Mouse (Mus musculus) heart, adult 11 months (tissue): ENCODE results near the gene Gys1.

Experiments used
- DNase-seq: peaks from one replicate; pipeline ENCODE4 v3.0.0; 2022

Gys1 gene

GRCm38 (mm10) chr7:45415636-45416035 is 19.0 kb upstream of the Gys1 start:
- DNase-seq = peak; percentile 79

GRCm38 (mm10) chr7:45417962-45418492 is 16.6 kb upstream of the Gys1 start:
- no peak for DNase-seq

- DNase-seq = no peak
Measured at GRCm38 (mm10) chr7:45419859-45420614, 14.6 kb upstream of the Gys1 start.

DNA sequence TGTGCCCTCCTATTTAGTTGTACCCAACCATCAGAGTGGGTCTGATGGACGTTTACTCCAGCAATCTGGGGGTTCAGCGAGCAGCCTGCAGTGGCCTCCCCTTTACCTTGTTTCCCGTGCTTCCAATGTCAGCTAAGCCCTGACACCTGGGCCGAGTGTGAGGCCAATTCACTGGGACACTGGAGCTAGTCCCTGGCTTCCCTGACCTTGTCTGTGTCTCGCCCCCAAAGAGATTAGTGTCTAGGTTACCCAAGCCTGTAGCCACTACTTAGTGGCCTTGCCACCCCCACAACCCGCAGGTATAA is 14.1 kb upstream of the Gys1 start, which contains the start of gene Lhb:
Gene Lhb (plus strand): TSS at position 206 of the 305 bp plus-strand sequence.
- DNase-seq = no peak

- no peak for DNase-seq
Measured at GRCm38 (mm10) chr7:45421194-45421593, 13.4 kb upstream of the Gys1 start.

DNA sequence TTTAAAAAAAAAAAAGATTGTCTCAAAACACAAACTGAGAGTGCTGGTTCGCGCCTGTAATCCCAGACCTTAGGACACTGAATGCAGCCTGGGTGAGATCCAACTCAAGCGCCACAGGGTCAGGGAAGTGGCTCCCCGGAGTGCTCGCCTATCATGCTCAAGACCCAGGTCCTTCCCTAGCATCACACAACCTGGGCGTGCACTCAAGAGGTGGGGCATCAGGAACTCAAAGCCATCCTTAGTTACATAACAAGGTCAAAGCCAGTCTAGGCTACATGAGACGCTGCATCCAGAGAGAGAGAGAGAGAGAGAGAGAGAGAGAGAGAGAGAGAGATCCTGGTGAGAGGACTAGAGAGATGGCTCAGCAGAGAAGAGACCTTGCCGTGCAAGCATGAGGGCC is 8.1 kb upstream of the Gys1 start:
- DNase-seq = no peak

DNA sequence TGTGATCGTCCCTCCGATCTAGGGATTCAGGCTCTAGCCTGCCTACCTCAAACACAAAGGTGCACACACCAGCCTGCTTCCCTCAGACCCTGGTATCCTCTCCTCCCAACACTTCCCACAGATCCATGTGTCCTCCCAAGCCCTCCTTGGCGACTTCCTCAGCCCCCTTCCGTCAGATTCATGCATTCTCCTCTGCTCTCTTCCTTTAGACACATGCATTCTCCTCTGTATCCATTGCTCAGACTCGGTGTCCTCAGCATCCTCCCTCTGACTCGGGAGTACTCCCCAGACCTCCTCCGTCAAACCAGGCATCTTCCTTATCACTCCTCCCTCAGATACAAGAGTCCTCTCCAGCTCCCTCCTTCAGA is 825 bp upstream of the Gys1 start:
- DNase-seq = peak; percentile 94

GRCm38 (mm10) chr7:45435038-45435437 is 394 bp downstream of the Gys1 start:
- no peak for DNase-seq

GRCm38 (mm10) chr7:45436444-45436843 is 1.8 kb downstream of the Gys1 start:
- no peak for DNase-seq

DNA sequence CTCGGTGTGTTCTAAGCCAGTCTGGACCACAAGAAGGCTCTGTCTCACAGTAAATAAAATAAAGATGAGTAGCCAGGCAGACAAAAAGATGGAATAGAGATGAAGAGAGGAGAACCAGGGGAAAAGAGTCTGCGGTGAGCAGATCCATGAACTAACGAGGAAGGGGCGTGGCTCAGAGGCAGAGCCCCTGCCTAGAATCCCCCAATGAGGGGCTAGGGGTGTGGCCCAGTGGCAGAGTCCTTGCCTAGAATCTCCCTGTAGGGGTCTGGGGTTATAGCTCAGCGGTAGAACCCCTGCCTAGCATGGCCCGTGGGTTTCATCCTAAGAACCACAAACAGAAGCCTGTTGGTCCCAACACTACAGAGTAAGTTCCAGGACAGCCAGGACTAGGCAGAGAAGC is 2.4 kb downstream of the Gys1 start:
- DNase-seq = no peak

- peak; percentile 89 for DNase-seq
Measured at GRCm38 (mm10) chr7:45437521-45438276, 3.1 kb downstream of the Gys1 start, which contains the start of gene Ruvbl2. Ruvbl2 (minus strand) TSS chr7:45438096.

DNA sequence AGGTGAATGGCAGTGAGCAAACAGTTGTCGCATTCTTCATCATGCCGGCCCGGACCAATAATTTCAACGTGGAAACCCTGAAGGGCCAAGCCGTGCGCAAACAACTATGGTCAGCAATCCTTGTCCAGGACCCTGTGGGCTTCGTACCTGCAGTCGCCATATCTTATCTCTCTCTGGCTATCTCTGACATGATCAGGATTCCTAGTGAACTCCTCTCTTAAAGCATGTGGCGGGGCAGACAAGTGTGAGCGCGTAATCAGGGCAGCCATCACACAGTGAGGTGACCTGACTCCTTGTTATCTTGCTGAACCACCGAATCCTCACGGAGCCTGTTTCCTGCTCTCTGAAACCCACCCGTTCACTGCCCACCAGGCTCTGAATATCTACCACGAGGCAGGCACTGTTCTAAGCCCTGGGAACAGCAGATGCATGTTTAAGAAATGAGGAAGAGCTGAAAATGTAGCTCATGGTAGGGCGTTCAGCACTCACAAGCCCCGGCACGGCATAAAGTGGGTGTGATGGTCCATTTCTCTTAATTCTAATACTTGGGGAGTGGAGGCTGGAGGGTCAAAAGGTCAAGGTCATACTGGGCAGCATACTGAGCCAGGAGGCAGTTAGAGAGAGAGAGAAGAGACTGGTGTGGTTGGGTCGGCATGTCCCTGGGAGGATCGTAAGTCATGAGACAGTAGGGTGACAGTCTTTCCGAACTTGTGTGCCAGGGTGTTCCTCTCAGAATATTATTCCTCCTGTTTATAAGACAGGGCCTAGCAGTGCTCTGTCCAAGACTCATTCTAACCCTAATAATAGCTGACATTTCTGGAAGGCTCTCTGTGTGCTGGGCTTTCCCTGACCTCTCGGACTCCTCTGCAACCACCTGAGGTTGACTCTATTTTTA is 9.1 kb downstream of the Gys1 start:
- DNase-seq = peak; percentile 89

DNA sequence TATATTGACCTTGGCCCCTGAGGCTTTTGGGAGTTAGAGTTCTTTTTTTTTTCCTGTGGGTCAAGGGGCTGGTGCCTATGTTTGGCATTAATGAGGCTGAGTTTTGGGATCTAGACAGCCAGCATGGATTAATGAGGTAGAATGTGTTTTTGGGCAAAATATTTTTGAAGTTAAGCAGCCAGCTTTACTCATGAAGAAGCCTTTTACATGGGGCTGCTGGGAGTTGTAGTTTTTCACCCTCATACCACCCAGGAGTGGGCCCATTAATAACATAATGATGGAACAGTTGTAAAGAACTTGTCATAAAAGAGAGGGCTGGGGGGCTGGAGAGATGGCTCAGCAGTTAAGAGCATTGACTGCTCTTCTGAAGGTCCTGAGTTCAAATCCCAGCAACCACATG is 11.9 kb downstream of the Gys1 start:
- DNase-seq = no peak

- DNase-seq = no peak
Measured at GRCm38 (mm10) chr7:45447325-45447990, 12.8 kb downstream of the Gys1 start.

GRCm38 (mm10) chr7:45449974-45450373 is 15.3 kb downstream of the Gys1 start:
- peak; percentile 83 for DNase-seq

DNA sequence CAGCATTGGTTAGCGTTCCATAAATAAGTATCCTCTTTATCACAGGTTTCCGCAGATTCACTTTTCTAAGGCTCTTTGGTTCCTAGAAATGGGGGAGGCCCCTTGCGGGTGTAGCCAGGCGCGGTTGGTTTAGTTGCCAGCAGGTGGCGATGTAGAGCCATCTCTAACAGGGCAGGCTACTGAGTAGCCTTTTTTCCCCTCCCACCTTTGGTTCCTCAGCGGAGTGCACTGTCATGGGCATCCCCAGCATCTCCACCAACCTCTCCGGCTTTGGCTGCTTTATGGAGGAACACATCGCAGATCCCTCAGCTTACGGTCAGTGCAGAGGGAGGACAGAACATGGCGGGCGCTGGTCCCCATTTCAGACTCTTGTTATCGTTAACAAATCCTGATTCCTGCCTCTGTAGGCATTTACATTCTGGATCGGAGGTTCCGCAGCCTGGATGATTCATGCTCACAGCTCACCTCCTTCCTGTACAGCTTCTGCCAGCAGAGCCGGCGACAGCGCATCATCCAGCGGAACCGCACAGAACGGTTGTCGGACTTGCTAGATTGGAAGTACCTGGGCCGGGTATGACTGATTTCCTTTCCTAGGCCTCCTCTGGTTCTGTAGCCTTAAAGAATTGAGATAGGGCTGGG is 16.8 kb downstream of the Gys1 start:
- DNase-seq = peak; percentile 98

GRCm38 (mm10) chr7:45454971-45455370 is 20.3 kb downstream of the Gys1 start:
- peak; percentile 91 for DNase-seq

DNA sequence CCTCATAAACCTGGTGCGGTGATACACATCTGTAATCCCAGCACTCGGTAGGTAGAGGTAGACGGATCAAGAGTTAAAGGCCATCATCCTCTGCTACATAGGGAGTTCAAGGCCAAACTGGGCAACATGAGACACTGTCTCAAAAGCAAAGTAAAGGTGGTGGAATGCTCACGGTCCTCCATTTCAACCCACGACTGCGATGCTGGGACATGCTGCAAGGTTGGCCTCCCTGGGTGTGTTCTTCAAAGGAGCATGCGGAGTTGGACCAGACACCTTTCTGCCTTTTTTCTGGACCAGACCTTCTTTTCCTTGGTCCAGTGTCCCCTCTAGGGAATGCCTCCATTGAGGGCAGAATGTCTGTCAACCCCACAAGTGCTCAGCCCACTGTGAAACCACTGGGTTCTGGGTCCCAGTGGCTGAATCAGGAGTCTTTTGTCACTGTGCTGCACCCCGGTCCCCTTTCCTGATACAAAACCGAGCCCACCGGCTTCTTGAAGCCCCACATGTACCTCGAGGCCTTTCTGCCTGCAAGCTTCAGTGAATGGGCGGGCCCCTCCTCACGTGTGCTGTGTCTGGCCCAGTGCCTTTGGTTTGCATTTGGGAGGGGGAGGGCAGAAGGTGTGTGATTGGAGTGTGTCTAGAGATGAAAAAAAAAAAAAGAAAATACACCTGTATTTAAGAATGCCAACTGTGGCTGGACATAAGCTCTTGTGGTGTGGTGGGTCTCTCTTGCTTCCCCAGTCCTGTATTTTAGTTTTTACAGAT is 21.5 kb downstream of the Gys1 start:
- DNase-seq = peak; percentile 88

- DNase-seq = peak; percentile 90
Measured at GRCm38 (mm10) chr7:45456721-45457203, 22.1 kb downstream of the Gys1 start.

DNA sequence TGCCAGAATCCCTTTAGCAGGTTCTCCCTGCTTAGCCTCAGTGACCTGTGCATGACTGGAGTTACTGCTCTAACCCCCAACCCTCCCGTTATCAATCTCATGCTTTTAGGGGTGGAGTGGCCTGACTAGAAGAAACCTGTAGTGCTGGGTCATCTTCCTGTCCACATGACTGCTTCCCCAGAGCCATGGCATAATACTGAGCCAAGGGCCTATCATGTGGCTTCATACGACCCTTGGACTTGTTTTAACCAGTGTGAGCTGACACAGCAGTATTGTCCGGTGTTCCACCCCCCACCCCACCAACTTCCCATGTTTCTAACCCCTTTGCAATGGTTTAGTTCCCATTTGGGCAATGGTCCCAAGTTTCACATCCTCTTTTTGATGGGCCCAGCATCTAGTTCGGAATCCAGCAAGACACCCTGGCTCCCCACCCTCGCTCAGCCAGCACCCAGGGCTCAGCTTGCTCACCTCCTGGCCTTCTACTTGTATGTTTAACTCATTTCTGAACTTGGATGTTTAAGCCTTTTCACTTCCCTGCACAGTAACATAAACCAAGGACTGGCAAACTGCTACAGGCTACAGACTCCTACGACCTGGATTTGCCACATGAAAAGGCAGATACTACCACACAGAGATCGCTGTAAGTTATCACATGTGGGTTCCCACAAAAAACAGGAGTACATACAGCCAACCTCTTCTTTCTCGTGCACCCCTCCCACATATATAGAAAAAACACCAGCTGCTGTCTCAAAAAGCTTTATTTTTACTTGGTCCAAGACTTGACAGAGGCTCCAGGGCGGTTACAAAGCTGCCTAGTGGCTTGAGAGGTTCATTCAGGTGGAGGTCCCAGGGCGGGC is 22.8 kb downstream of the Gys1 start:
- peak; percentile 98 for DNase-seq
